Mouse (Mus musculus) layer of hippocampus, adult 6 months (tissue): Measurements from ENCODE around the gene Dcp1b. TPM values are rescaled to one million over a fixed set of nuclear protein-coding genes. Genes with fewer than 3 reads are reported as not detected.

Experiments
- long read RNA-seq, 2 experiments: library from polyadenylated mRNA; unstranded; transcript quantifications; one replicate each; pipeline ENCODE4 v2.0.0; 2019 to 2020
- polyA plus RNA-seq: library from polyadenylated mRNA; unstranded; fragments of <200 nt; fragmentation: Nextera tagmentation; gene quantifications from 2 replicates; pipeline ENCODE4 v1.2.3, GENCODE M21; 2021

Dcp1b gene
- 4.7 and 5.1 TPM in 2 replicates for polyA plus RNA-seq
- long read RNA-seq, experiment 1, transcript Dcp1b-202 (9 exons, 3,313 nt): major isoform, 7 of 12 reads
- long read RNA-seq, experiment 1, partial matches to known transcripts: 1 of 12 reads
- long read RNA-seq, experiment 1, other reads (novel, unspliced or antisense): 3 of 12 reads
- long read RNA-seq, experiment 2, transcript Dcp1b-202 (9 exons, 3,313 nt): major isoform, 22 of 40 reads
- long read RNA-seq, experiment 2, partial matches to known transcripts: 3 of 40 reads
- long read RNA-seq, experiment 2, other reads (novel, unspliced or antisense): 11 of 40 reads

DNA sequence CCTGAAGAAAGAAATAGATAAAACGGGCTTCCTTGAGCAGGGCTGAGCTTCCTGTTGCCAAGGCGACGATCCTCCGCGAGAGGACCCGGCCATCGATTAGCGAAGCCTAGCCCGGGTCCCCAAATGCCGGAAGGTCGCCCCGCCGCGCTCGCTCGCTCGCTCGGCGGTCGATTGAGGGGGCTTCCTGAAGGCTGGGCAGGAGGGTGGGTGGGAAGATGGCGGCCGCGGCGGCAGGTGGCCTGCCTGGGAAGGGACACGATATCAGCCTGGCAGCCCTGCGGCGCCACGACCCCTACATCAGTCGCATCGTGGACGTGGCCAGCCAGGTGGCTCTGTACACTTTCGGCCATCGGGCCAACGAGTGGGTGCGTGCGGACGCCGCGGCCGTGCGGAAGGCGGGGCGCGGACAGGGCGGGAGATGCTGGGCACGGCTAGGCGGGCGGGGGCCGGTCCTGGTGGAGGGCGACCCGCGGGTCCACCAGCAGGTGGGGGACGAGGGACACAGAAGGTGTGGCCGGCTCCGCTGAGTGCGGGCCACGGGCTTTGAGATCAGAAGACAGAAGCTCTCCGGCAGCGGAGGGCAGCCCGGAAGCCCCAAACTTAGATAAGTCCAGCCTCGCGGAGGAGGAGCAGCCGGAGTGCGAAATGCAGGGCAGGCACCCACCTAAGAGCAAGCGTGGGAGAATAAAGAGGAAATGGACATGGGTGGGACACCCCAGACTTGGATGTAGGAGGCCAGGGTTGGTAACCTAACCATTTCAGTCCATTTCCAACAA lies at the start of gene Dcp1b:
TSS of gene Dcp1b (plus strand) at position 176 of the 776 bp plus-strand sequence.

DNA sequence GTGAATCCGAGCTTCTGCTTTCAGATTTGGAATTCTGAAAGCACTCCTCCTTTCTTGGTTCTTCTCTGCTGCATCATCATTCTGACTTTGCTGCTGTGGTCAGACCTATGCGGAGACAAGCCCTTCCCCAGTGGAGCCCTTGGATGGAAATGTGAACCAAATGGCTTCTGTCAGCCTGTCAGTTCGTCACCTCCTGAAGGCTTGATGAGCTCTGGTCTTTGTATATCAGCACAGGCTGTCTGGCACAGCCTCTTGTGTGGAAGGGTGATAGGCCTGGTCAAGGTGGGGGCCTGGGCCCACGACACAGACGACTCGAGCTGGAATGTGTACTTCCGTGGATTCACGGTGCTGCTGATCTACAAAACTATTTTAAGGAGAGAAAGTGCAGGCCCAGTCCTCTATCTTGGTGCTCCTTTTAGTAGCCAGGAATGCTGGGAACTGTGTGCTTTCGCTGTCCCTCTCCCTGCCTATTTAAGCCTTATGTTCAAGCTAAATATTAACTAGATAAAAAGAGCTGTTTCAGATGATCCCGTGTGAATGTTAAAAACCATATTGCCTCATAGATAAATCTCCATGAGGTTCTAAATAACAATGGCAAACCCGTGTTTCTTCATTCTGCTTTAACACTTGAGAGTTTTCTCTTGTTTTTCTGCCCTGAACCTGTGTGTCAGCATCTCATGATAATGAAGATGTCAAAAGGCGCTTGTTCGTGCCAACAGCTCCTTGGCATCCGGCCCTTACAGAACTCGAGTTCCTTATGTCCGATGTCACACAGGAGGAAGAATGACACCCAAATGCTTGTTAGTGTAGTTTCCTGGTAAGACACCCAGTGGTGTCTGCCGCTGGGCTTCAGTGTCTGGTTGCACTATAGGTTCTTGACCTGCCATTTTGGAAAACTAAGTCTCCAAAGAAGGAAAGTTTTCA lies 21.6 kb downstream of the Dcp1b start, which contains the start of gene Cacna1c:
TSS of gene Cacna1c (minus strand) at position 37 of the 924 bp plus-strand sequence.

GRCm38 (mm10) chr6:119236241-119236640 lies 61.2 kb downstream of the Dcp1b start, which contains the start of gene Cacna2d4:
Gene Cacna2d4 (plus strand): TSS chr6:119236526.

Other genes starting within 250 kb of the Dcp1b start
- 2.3 and 2.6 TPM in 2 replicates for gene Cacna1c, start 21.2 kb downstream of the Dcp1b start, polyA plus RNA-seq
- gene Cacna2d4, start 61.3 kb downstream of the Dcp1b start, polyA plus RNA-seq: 0.38 and 0.88 TPM in 2 replicates
- gene Lrtm2, start 155.5 kb downstream of the Dcp1b start, polyA plus RNA-seq: 23.2 and 30.8 TPM in 2 replicates
- gene Adipor2, start 242.5 kb downstream of the Dcp1b start, polyA plus RNA-seq: 7.3 and 7.4 TPM in 2 replicates